Mouse (Mus musculus): Measurements from ENCODE around the gene Med16. TPM values are rescaled to one million over a fixed set of nuclear protein-coding genes. Genes with fewer than 3 reads are reported as not detected.

Med16 gene
- total and polyA plus RNA-seq, 3 experiments = 10.2 to 22.8 (median 12.1) TPM

DNA sequence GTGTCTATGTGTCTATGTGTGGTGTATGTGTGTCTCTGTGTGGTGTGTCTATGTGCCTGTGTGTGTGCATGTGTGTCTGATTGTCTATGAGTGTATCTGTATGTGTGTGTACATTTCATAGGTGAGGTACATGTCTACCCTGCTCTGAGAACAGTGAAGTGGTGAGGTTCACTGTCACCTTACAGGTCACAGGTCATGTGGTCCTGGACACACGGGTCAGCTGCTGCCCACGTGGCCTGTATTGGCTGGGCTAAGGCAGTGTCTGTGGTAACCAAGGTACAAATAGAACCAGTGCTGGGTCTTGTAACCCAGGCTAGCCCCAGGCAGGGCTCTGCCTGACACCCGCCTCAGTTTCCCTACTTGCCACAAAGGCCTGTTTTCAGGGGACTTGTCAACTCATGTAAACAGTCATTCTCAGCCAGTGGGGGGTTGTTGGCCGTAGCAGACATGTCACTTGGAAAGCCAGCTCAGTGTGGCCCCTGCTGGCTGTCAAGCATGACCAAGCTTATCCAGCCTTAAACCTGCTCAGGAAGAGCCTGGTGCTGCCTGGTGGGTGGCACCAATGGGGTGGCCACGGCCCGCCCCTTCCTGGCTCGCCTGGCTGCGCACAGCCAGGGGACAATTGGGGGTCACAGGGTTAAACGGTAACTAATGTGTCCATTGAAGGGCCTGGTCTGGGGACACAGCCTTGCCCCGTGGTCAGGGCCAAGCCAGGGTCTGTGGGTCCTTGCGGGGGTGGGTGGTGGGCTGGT is 29.2 kb upstream of the Med16 start:
- TF ChIP-seq ZNF384 (IDR thresholded peaks at IDR 0.05; ENCODE audit: low read depth, low read length) = no peak
- peak in 1 of 2 experiments; percentile 5; a peak in 1 of 4 replicates for TF ChIP-seq CTCF (conservative IDR thresholded peaks at IDR 0.05 in 1 of 2, IDR thresholded peaks at IDR 0.05 in 1 of 2; ENCODE audit: low read depth in 2 of 2, low read length in 2 of 2)
- TF ChIP-seq NELFE (IDR thresholded peaks at IDR 0.05; ENCODE audit: low read depth, low read length) = no peak
- no peak for TF ChIP-seq JUN (IDR thresholded peaks at IDR 0.05; ENCODE audit: insufficient read depth, low read depth, low read length)
- TF ChIP-seq HCFC1 (IDR thresholded peaks at IDR 0.05; ENCODE audit: low read depth, low read length) = no peak
- TF ChIP-seq USF1 (IDR thresholded peaks at IDR 0.05; ENCODE audit: low read depth, low read length) = peak; percentile 48
- TF ChIP-seq MAX (IDR thresholded peaks at IDR 0.05; ENCODE audit: low read length) = no peak; the same call in 1 of the 2 replicates
- no peak for TF ChIP-seq CHD2 (IDR thresholded peaks at IDR 0.05; ENCODE audit: low read length)
- 0 out of 2 replicates have a peak, but pooled peaks have one; percentile 2 for TF ChIP-seq TCF12 (IDR thresholded peaks at IDR 0.05; ENCODE audit: low read depth, low read length)
- peak; percentile 23; the same call in 1 of the 2 replicates for TF ChIP-seq POLR2A (IDR thresholded peaks at IDR 0.05; ENCODE audit: low read depth, low read length)
- TF ChIP-seq JUND (conservative IDR thresholded peaks at IDR 0.05; ENCODE audit: low read depth, low read length) = no peak
- no peak for TF ChIP-seq ZKSCAN1 (IDR thresholded peaks at IDR 0.05; ENCODE audit: borderline replicate concordance, low read depth, low read length)
- peak; percentile 31; the same call in 1 of the 2 replicates for TF ChIP-seq MYC (IDR thresholded peaks at IDR 0.05; ENCODE audit: low read depth, low read length)
- no peak for TF ChIP-seq PAX5 (IDR thresholded peaks at IDR 0.05; ENCODE audit: low read length)
- TF ChIP-seq MXI1 (IDR thresholded peaks at IDR 0.05; ENCODE audit: low read depth, low read length) = peak; percentile 55
- TF ChIP-seq CHD1 (IDR thresholded peaks at IDR 0.05; ENCODE audit: low read depth, low read length) = 0 out of 2 replicates have a peak, but pooled peaks have one; percentile 37
- no peak overlapping the region for H3K9ac ChIP-seq (ENCODE audit: insufficient read depth, low read depth)

DNA sequence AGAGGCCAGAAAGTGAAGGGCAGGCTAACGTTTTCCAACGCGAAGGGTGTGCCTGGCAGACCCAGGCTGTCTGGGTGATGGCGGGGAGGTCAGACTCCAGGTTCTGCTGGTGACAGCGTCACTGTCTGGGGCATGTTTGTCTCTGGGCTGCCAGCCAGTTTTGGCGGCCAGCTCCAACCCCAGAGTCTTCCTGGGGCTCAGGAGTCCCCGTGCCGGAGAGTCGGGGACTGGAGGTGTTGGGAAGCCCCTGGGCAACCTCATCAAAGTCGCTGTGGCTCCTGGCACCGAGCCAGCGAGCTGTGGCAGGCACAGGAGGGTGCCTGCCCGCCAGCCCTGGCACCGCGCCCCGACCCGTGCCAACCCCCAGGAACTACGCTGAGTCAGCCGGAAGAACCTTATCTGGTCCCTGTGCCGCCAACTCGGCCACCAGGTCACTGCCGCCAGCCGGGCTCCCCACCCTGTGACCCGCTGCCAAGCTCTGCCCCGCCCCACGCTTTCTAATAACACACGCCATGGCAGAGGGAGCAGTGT is 28.3 kb upstream of the Med16 start:
- peaks cover 67 to 91% of the 10 kb centered on the region in 2 experiments for H3K36me3 ChIP-seq (replicated peaks in 1 of 2; ENCODE audit: control insufficient read depth in 1 of 2, insufficient read depth in 1 of 2, low read length in 1 of 2)

More for the DNA sequence above, 29.2 kb upstream of the Med16 start:
- dilution Hi-C loops (cut with MboI; ENCODE audit: extremely low pct_ligation_motif_present, extremely low pct_unique_long_range_greater_than_20kb, low sequenced_read_pairs) (no loop called here), in situ Hi-C loops (cut with MboI; ENCODE audit: low pct_ligation_motif_present, low pct_unique_long_range_greater_than_20kb, low sequenced_read_pairs) (no loop called here)
- no peak for DNase-seq (ENCODE audit: extremely low read depth)
- Histone ChIP-seq H3K4me3 (replicated peaks in 1 of 3; ENCODE audit: low read depth in 2 of 3, low read length in 2 of 3, poor library complexity in 1 of 3) (peak overlapping the region in 1 of 3 experiments; percentile 40), H3K36me3 (replicated peaks in 1 of 2; ENCODE audit: control insufficient read depth in 1 of 2, insufficient read depth in 1 of 2, low read length in 1 of 2) (peaks cover 61 to 90% of the 10 kb centered on the region in 2 experiments), H3K4me2 (ENCODE audit: insufficient read depth, low read depth, poor library complexity, severe bottlenecking) (no peak overlapping the region; the same call in 1 of the 2 replicates), H3K9me3 (replicated peaks; ENCODE audit: low read length) (no peaks in the 10 kb centered on the region), H3K27ac (ENCODE audit: insufficient read depth, low read depth) (peak overlapping the region; percentile 97), H3K27me3 (replicated peaks) (no peaks in the 10 kb centered on the region), H3K79me2 (replicated peaks; ENCODE audit: control insufficient read depth, extremely low read depth, insufficient read depth, poor library complexity, severe bottlenecking) (peaks cover 86% of the 10 kb centered on the region), H3K4me1 (ENCODE audit: control insufficient read depth in 1 of 2, insufficient read depth in 2 of 2) (peaks cover 79 to 96% of the 10 kb centered on the region in 2 experiments)

More for the DNA sequence above, 28.3 kb upstream of the Med16 start:
- no peaks in the 10 kb centered on the region for H3K9me3 ChIP-seq (replicated peaks; ENCODE audit: low read length)
- H3K4me2 ChIP-seq (ENCODE audit: insufficient read depth, low read depth, poor library complexity, severe bottlenecking) = peak overlapping the region; percentile 33
- peak overlapping the region in 1 of 3 experiments; percentile 40 for H3K4me3 ChIP-seq (replicated peaks in 1 of 3; ENCODE audit: low read depth in 2 of 3, low read length in 2 of 3, poor library complexity in 1 of 3)
- peak overlapping the region; percentile 43; the same call in 1 of the 2 replicates for H3K9ac ChIP-seq (ENCODE audit: insufficient read depth, low read depth)
- no peaks in the 10 kb centered on the region for H3K27me3 ChIP-seq (replicated peaks)
- H3K79me2 ChIP-seq (replicated peaks; ENCODE audit: control insufficient read depth, extremely low read depth, insufficient read depth, poor library complexity, severe bottlenecking) = peaks cover 86% of the 10 kb centered on the region
- TF ChIP-seq ZMIZ1 (IDR thresholded peaks at IDR 0.05; ENCODE audit: low read depth, low read length) (no peak), EP300 (IDR thresholded peaks at IDR 0.05; ENCODE audit: low read length) (no peak), MXI1 (IDR thresholded peaks at IDR 0.05; ENCODE audit: low read depth, low read length) (no peak), MYC (IDR thresholded peaks at IDR 0.05; ENCODE audit: low read depth, low read length) (no peak), NRF1 (IDR thresholded peaks at IDR 0.05; ENCODE audit: low read depth, low read length) (no peak), UBTF (IDR thresholded peaks at IDR 0.05; ENCODE audit: low read depth, low read length) (no peak; the same call in 1 of the 2 replicates), ZKSCAN1 (IDR thresholded peaks at IDR 0.05; ENCODE audit: borderline replicate concordance, low read depth, low read length) (no peak), SIN3A (IDR thresholded peaks at IDR 0.05; ENCODE audit: low read length) (no peak), BHLHE40 (IDR thresholded peaks at IDR 0.05; ENCODE audit: low read depth, low read length) (peak; percentile 60)
- H3K27ac ChIP-seq (ENCODE audit: insufficient read depth, low read depth) = peak overlapping the region; percentile 97
- peaks cover 79 to 96% of the 10 kb centered on the region in 2 experiments for H3K4me1 ChIP-seq (ENCODE audit: control insufficient read depth in 1 of 2, insufficient read depth in 2 of 2)
- dilution Hi-C loops (cut with MboI; ENCODE audit: extremely low pct_ligation_motif_present, extremely low pct_unique_long_range_greater_than_20kb, low sequenced_read_pairs) (no loop called here), in situ Hi-C loops (cut with MboI; ENCODE audit: low pct_ligation_motif_present, low pct_unique_long_range_greater_than_20kb, low sequenced_read_pairs) (no loop called here)
- DNase-seq (ENCODE audit: extremely low read depth) = no peak
